Mouse (Mus musculus): Measurements from ENCODE around the gene Frrs1l. TPM values are rescaled to one million over a fixed set of nuclear protein-coding genes. Genes with fewer than 3 reads are reported as not detected.

Gene Frrs1l
- total RNA-seq, 2 experiments from 2014 or later, result 209 to 220 TPM

DNA sequence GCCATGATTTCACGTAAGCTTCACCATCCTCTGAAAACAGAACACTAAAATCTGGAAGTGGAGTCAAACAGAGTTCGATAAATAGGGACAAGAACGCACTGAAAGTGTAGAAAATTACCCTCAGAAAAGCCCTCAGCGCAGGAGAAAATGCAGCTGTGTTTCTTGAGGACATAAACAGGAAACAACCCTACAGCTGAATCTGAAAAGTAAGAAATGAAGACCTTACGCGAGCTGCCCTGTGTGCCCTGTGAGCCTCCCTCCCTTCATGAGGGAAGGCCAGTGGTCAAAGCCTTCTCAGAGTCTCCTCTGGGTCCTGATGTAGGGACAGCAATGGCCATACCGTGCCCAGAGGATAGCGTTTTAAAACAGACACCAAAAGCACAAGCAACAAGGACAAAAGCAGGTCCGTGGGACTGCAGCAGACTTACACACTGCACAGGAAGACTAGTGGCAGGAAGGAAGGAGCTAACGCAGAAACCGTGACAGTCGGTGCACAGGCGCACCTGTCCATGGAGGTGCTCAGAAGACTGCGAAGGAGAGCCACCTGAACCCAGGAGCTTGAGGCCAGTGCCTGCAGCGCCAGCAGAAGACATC is 74.4 kb downstream of the Frrs1l start:
- no peak for DNase-seq (ENCODE audit: low spot score in 2 of 2)

DNA sequence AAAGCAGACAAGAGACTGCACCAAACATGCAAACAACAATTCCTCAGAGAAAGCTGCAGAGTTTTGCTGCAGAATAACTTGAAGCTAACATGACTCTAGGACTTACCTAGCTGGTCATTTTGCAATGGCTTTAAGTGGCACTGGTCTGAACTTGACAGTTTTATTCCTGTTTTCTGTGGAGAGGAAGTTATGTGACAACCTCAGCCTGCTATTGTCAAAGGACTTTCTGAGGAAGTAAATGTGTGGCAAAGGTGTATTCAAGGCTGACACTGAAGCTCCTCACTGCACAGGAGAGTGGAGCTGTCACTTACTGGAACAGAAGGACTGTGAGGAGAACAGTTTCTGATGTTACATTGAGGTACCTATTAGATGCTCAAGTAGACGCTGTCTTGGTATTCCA is 75.4 kb downstream of the Frrs1l start:
- no peak for DNase-seq (ENCODE audit: low spot score in 2 of 2)

DNA sequence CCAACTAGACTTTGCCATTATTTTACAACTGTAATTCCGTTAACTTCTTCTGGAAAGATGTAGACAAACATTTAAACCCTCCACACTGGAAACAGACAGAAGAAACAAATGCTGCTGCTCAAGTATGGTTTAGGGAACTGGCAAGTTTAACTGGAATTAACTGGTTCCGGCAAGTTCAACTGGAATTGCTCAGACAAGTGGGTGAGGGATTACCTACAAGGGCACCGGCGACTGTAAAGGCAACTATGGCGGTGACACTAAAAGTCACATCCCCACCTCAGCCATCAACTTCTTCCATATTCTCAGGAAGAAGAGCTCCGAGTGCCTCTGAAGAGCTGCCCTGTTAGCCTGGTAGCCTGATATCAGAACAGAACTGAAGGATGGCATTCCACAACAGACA is 75.9 kb downstream of the Frrs1l start:
- no peak for DNase-seq (ENCODE audit: low spot score in 2 of 2)

DNA sequence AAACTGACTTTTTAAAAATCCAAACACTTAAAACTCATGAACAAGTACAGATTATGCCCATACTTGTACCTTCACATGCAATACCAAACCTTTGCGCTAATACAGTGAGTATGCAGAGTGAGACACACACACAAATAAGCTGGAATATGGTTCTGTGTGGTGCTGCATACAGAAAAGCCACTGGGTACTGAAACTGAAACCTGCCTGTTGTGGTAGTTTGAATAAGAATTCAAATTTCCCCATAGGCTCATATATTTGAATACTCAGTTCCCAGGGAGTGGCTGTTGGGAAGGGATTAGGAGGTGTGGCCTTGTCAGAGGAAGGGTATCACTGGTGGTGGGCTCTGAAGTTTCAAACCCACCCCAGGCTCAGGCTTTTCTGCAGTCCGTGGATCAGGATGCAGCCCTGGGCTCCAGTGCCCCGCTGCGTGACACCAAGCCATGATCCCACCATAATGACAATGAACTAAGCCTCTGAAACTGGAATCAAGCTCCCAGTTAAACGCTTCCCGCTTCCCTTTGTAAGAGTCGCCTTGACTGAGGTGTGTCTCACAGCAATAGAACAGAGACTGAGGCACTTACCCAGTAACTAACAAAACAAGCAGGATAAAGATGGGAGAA is 77.7 kb downstream of the Frrs1l start:
- DNase-seq (ENCODE audit: low spot score in 2 of 2), result no peak

DNA sequence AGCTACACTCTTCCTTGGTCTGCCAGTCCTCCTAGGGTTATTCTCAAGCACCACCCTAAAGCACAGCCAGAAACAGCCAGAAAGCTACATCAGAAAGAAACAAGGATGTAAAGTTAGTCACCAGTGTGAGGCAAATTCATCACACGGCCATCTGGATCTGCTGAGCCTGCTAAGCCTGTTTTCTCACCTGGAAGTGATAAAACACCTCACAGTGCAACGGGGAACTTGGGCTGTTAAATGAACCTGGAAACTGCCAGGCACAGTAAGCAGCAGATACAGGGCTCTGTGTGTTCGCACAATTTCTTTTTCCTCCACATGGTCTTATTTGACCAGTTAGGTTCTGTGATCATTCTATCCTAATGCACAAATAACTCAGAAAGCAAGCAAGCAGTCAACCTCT is 80.6 kb downstream of the Frrs1l start:
- no peak for DNase-seq (ENCODE audit: low spot score in 2 of 2)

DNA sequence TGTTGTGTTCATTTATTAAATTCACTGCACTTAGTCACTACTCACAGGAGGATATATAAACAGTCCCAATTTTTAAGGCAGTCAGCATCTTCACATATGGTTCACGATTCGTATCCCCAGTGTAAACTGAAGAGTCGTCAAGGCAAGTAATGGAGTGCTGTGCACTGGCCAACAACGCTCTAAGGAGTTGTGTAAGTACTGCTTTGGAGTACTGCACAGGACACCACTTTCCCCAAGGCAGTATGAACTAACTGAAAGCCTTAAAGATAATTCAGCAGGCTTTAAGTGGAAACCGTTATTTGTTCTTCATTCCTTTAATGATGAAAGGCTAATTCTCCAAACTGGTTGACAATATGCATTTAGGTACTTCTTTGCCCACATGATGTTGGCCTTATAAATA is 82.5 kb downstream of the Frrs1l start:
- DNase-seq (ENCODE audit: low spot score in 2 of 2), result no peak

Other genes with a start within 250 kb of the Frrs1l start
- under 1 TPM in 1 of 2 experiments, not detected in 1; 0.40 TPM for gene Actl7b, start 248.9 kb downstream of the Frrs1l start, total RNA-seq (2021)
- gene Actl7a, start 247.0 kb downstream of the Frrs1l start, total RNA-seq (2021), result not detected
- 10 to 100 TPM; 62.6 to 66.6 TPM for gene Elp1, start 188.1 kb downstream of the Frrs1l start, total RNA-seq (2021)
- 10 to 100 TPM; 17.0 to 17.4 TPM for gene Fam206a, start 188.0 kb downstream of the Frrs1l start, total RNA-seq (2021)
- gene Ctnnal1, start 125.2 kb downstream of the Frrs1l start, total RNA-seq (2021), result 10 to 100 TPM; 17.9 to 18.1 TPM
- 10 to 100 TPM; 37.7 to 45.7 TPM for gene Tmem245, start 43.0 kb downstream of the Frrs1l start, total RNA-seq (2021)
- 10 to 100 TPM; 38.0 to 39.5 TPM for gene Epb41l4b, start 153.0 kb upstream of the Frrs1l start, total RNA-seq (2021)

Data from left cerebral cortex, adult 18-20 months (tissue).